Mouse (Mus musculus): Measurements from ENCODE around the gene Neurl1a.

DNA sequence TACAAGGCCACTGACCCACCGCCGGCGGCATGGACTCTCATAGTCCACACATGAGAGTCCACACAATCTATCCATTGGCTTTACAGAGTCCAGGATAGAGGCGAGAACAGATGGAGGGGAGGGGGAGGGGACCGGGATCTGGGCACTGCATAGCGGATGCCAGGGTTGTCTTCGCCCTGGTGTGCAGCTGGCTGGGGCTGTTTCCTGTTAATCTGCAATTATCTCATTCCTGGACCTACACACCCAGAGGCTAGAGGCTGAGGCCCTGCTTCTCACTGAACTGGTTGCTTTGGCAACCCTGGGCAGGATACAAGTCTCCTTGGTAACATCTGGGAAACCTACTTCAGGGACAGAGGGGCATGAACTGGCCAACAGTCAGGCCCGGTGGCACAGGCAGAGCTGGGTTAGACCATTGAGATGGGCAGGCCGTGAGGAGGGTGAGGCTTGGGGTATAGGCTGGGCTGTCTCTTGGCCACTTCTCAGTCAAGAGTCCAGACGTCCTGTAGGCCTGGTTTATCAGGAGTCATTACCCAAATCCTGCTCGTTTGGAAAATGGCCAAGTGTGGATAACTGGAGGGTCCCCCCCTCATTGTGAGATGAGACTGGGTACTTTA lies 10.0 kb downstream of the Neurl1a start:
- TF ChIP-seq GATA1 (IDR thresholded peaks at IDR 0.05; ENCODE audit: low read length), result no peak
- no peak for TF ChIP-seq TAL1 (IDR thresholded peaks at IDR 0.05; ENCODE audit: low read length)
